Mouse (Mus musculus) CH12.LX (cell line): ENCODE data around the gene Cog3. TPM values are rescaled to one million over a fixed set of nuclear protein-coding genes. Genes with fewer than 3 reads are reported as not detected.
"Not testable (repeated sequence)": the region's sequence is repeated elsewhere in the genome, so short reads cannot be mapped to it uniquely, and the experiment has no call there.

Source experiments
- DNase-seq: peaks from one replicate; pipeline ENCODE4 v3.0.0-alpha.2; 2013; ENCODE audit errors: extremely low read depth
- H3K27ac ChIP-seq: 2 replicates; pipeline ENCODE4 v1.5.1; 2012; ENCODE audit warnings: low read depth, mild to moderate bottlenecking, control low read depth, moderate library complexity; ENCODE audit not compliant: insufficient read depth
- H3K27me3 ChIP-seq: replicated peaks from 2 replicates; pipeline ENCODE3; 2012; ENCODE audit warnings: inconsistent platforms
- H3K36me3 ChIP-seq, 2 experiments: replicated peaks in 1 of 2; 2 replicates each; pipeline versions ENCODE3 to v1.6.1; 2012; ENCODE audit warnings: inconsistent platforms in 1 of 2, low read length in 1 of 2, mild to moderate bottlenecking in 1 of 2, mixed read lengths in 1 of 2, moderate library complexity in 1 of 2; ENCODE audit not compliant: control insufficient read depth in 1 of 2, insufficient read depth in 1 of 2
- H3K4me1 ChIP-seq, 2 experiments: 2 replicates each; pipeline ENCODE4 v1.6.1; 2012; ENCODE audit warnings: inconsistent platforms in 1 of 2, moderate library complexity in 1 of 2; ENCODE audit not compliant: insufficient read depth in 2 of 2, control insufficient read depth in 1 of 2
- H3K4me2 ChIP-seq: 2 replicates; pipeline ENCODE4 v1.6.1; 2012; ENCODE audit warnings: low read depth, mild to moderate bottlenecking, control low read depth; ENCODE audit not compliant: poor library complexity, insufficient read depth, severe bottlenecking
- H3K4me3 ChIP-seq, 3 experiments: fragments of 150-350 bp in 1 of 3; sonication (generic) in 1 of 3; replicated peaks in 1 of 3; 2 replicates each; pipeline versions ENCODE3 to v1.5.1; 2011 to 2012; ENCODE audit warnings: low read depth in 2 of 3, low read length in 2 of 3, mild to moderate bottlenecking in 2 of 3, moderate library complexity in 2 of 3, control low read depth in 1 of 3, improper control_type of control experiment in 1 of 3, inconsistent platforms in 1 of 3, mixed read lengths in 1 of 3; ENCODE audit not compliant: poor library complexity in 1 of 3
- H3K79me2 ChIP-seq: replicated peaks from 2 replicates; pipeline ENCODE4 v1.6.1; 2012; ENCODE audit warnings: mild to moderate bottlenecking, moderate library complexity; ENCODE audit not compliant: control insufficient read depth, poor library complexity, insufficient read depth, severe bottlenecking; ENCODE audit errors: extremely low read depth
- H3K9ac ChIP-seq: 2 replicates; pipeline ENCODE4 v1.6.1; 2012; ENCODE audit warnings: low read depth, mild to moderate bottlenecking, control low read depth, moderate library complexity; ENCODE audit not compliant: insufficient read depth
- H3K9me3 ChIP-seq: replicated peaks from 2 replicates; pipeline ENCODE3; 2012; ENCODE audit warnings: low read length, inconsistent platforms, mixed read lengths
- BHLHE40 ChIP-seq: IDR thresholded peaks from 2 replicates; pipeline ENCODE4 v1.6.1; 2011; ENCODE audit warnings: mild to moderate bottlenecking, low read depth, low read length, improper control_type of control experiment
- CTCF ChIP-seq, 2 experiments: IDR thresholded peaks in 1 of 2; conservative IDR thresholded peaks in 1 of 2; 2 replicates each; pipeline ENCODE4 v1.5.1; 2011 to 2012; ENCODE audit warnings: low read depth in 2 of 2, low read length in 2 of 2, improper control_type of control experiment in 1 of 2, inconsistent platforms in 1 of 2, mild to moderate bottlenecking in 1 of 2, moderate library complexity in 1 of 2
- E2F4 ChIP-seq: IDR thresholded peaks from 2 replicates; pipeline ENCODE4 v1.6.1; 2011; ENCODE audit warnings: low read depth, low read length, improper control_type of control experiment; ENCODE audit not compliant: insufficient replicate concordance
- ETS1 ChIP-seq: conservative IDR thresholded peaks from 2 replicates; pipeline ENCODE4 v1.6.1; 2012; ENCODE audit warnings: low read depth, mild to moderate bottlenecking, inconsistent platforms, low read length, improper control_type of control experiment, moderate library complexity
- GABPA ChIP-seq: IDR thresholded peaks from 2 replicates; pipeline ENCODE4 v1.6.1; 2012; ENCODE audit warnings: low read depth, low read length, improper control_type of control experiment, inconsistent platforms; ENCODE audit not compliant: insufficient replicate concordance
- HCFC1 ChIP-seq: IDR thresholded peaks from 2 replicates; pipeline ENCODE4 v1.6.1; 2012; ENCODE audit warnings: low read depth, mild to moderate bottlenecking, inconsistent platforms, low read length, improper control_type of control experiment
- IRF4 ChIP-seq: IDR thresholded peaks from 2 replicates; pipeline ENCODE4 v1.6.1; 2014; ENCODE audit warnings: low read depth, mild to moderate bottlenecking, inconsistent platforms, low read length, improper control_type of control experiment
- JUND ChIP-seq: conservative IDR thresholded peaks from 2 replicates; pipeline ENCODE4 v1.6.1; 2011; ENCODE audit warnings: low read depth, low read length, improper control_type of control experiment
- MAFK ChIP-seq: IDR thresholded peaks from 2 replicates; pipeline ENCODE4 v1.6.1; 2011; ENCODE audit warnings: low read length, improper control_type of control experiment; ENCODE audit not compliant: insufficient replicate concordance
- MAX ChIP-seq: IDR thresholded peaks from 2 replicates; pipeline ENCODE4 v1.6.1; 2011; ENCODE audit warnings: low read length, improper control_type of control experiment
- MAZ ChIP-seq: IDR thresholded peaks from 2 replicates; pipeline ENCODE4 v1.6.1; 2012; ENCODE audit warnings: low read depth, mild to moderate bottlenecking, inconsistent platforms, low read length, improper control_type of control experiment, moderate library complexity
- MEF2A ChIP-seq: IDR thresholded peaks from 2 replicates; pipeline ENCODE4 v1.6.1; 2014; ENCODE audit warnings: low read depth, mild to moderate bottlenecking, inconsistent platforms, low read length, improper control_type of control experiment, borderline replicate concordance
- MXI1 ChIP-seq: IDR thresholded peaks from 2 replicates; pipeline ENCODE4 v1.6.1; 2011; ENCODE audit warnings: mild to moderate bottlenecking, low read depth, low read length, improper control_type of control experiment
- NRF1 ChIP-seq: IDR thresholded peaks from 2 replicates; pipeline ENCODE4 v1.6.1; 2014; ENCODE audit warnings: low read depth, mild to moderate bottlenecking, inconsistent platforms, low read length, improper control_type of control experiment, moderate library complexity
- POLR2A ChIP-seq: IDR thresholded peaks from 2 replicates; pipeline ENCODE4 v1.6.1; 2011; ENCODE audit warnings: low read depth, mild to moderate bottlenecking, improper control_type of control experiment, low read length
- SIN3A ChIP-seq: IDR thresholded peaks from 2 replicates; pipeline ENCODE4 v1.6.1; 2012; ENCODE audit warnings: low read length, improper control_type of control experiment, inconsistent platforms
- TBP ChIP-seq: conservative IDR thresholded peaks from 2 replicates; pipeline ENCODE4 v1.6.1; 2011; ENCODE audit warnings: low read depth, low read length, improper control_type of control experiment
- TCF12 ChIP-seq: IDR thresholded peaks from 2 replicates; pipeline ENCODE4 v1.6.1; 2014; ENCODE audit warnings: low read depth, mild to moderate bottlenecking, inconsistent platforms, low read length, improper control_type of control experiment
- UBTF ChIP-seq: IDR thresholded peaks from 2 replicates; pipeline ENCODE4 v1.6.1; 2012; ENCODE audit warnings: low read depth, mild to moderate bottlenecking, inconsistent platforms, low read length, improper control_type of control experiment, moderate library complexity
- USF1 ChIP-seq: IDR thresholded peaks from 2 replicates; pipeline ENCODE4 v1.6.1; 2014; ENCODE audit warnings: low read depth, mild to moderate bottlenecking, inconsistent platforms, low read length, improper control_type of control experiment
- USF2 ChIP-seq: conservative IDR thresholded peaks from 2 replicates; pipeline ENCODE4 v1.6.1; 2011; ENCODE audit warnings: low read depth, low read length, improper control_type of control experiment
- ZC3H11A ChIP-seq: IDR thresholded peaks from 2 replicates; pipeline ENCODE4 v1.6.1; 2012; ENCODE audit warnings: low read depth, mild to moderate bottlenecking, inconsistent platforms, low read length, improper control_type of control experiment
- ZMIZ1 ChIP-seq: IDR thresholded peaks from 2 replicates; pipeline ENCODE4 v1.6.1; 2012; ENCODE audit warnings: low read depth, mild to moderate bottlenecking, inconsistent platforms, low read length, improper control_type of control experiment
- dilution Hi-C: fragments of 300-500 bp; cut with MboI; formaldehyde crosslinking; loops from 2 replicates; pipeline ENCODE4 v1.14.3; 2020; ENCODE audit warnings: low sequenced_read_pairs; ENCODE audit not compliant: extremely low pct_unique_long_range_greater_than_20kb, extremely low pct_ligation_motif_present
- in situ Hi-C: fragments of 300-500 bp; cut with MboI; formaldehyde crosslinking; loops from 3 replicates; pipeline ENCODE4 v1.14.3; 2019; ENCODE audit warnings: low sequenced_read_pairs, low pct_ligation_motif_present, low pct_unique_long_range_greater_than_20kb, mixed read lengths
- polyA plus RNA-seq: library from polyadenylated mRNA; unstranded; fragments of >175 nt; gene quantifications from 2 replicates; pipeline ENCODE4 v1.2.1, GENCODE M21; 2012; ENCODE audit warnings: low read depth; ENCODE audit not compliant: insufficient read length
- total RNA-seq, 2 experiments: library from RNA; depleted of rRNA; stranded (reverse); fragments of 300-350 nt in 1 of 2; fragments of >200 nt in 1 of 2; gene quantifications; 2 replicates each; pipeline ENCODE4 v1.2.3; 2012 to 2014

Gene Cog3
- total and polyA plus RNA-seq, 3 experiments = 13.6 to 21.0 (median 15.3) TPM

DNA sequence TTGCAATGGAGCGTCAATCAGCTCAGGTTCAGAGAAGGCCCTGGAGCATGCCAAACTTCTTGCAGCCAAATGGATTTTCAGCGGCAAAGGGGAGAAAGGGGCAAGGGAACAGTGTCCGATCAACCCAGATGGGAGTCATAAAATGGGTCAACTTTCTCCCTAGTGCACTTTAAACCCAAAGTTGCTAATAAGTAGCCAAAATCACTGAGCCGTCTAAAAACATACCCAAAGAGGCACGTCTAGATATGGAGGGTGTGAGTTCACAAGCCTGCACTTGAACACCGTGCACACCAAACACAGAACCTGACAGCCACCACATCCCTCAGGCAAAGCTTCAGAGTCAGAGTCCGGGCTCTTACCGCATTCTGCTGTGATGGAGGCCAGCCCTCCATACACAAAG is 22.3 kb upstream of the Cog3 start:
- H3K27me3 ChIP-seq = no peaks in the 10 kb centered on the region
- H3K4me2 ChIP-seq = no peak overlapping the region
- H3K4me3 ChIP-seq = no peak overlapping the region
- H3K4me1 ChIP-seq = peaks cover 0 to 5% of the 10 kb centered on the region in 2 experiments; a peak in 1 of 4 replicates
- no peaks in the 10 kb centered on the region for H3K9me3 ChIP-seq
- in situ Hi-C loops = no loop called here
- no peak for TF ChIP-seq JUND
- no peak for TF ChIP-seq TCF12
- TF ChIP-seq POLR2A = no peak
- no peak for TF ChIP-seq TBP
- no peak for TF ChIP-seq MEF2A
- TF ChIP-seq ZMIZ1 = no peak
- no peak for TF ChIP-seq NRF1
- TF ChIP-seq MAX = no peak
- TF ChIP-seq MAZ = no peak
- dilution Hi-C loops = no loop called here
- H3K27ac ChIP-seq = no peak overlapping the region
- DNase-seq = no peak
- no peaks in the 10 kb centered on the region for H3K79me2 ChIP-seq
- peaks cover 22 to 77% of the 10 kb centered on the region in 2 experiments for H3K36me3 ChIP-seq
- H3K9ac ChIP-seq = no peak overlapping the region

DNA sequence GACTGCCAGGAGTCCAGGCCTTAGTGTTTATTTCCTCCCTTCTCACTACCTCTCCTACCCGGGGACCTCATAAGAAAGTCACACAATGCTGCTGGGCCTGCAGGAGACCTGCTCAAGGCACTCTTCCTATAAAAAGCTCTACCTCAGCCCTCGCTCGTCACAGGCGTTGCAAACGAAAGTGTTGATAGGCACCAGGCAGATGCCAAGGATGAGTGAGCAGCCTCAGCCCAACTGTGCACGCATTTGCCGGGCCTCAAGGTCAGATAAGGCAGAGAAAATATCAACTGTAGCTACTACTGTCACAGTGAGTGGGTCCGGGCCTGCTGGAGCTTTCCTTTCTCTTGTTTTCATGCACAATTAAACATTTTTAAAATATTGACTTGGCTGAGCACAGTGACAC is 19.1 kb upstream of the Cog3 start:
- dilution Hi-C loops (no loop called here), in situ Hi-C loops (no loop called here)
- Histone ChIP-seq H3K4me2 (no peak overlapping the region), H3K36me3 (peaks cover 29 to 89% of the 10 kb centered on the region in 2 experiments), H3K9ac (no peak overlapping the region), H3K4me1 (peaks cover 0 to 5% of the 10 kb centered on the region in 2 experiments; a peak in 1 of 4 replicates), H3K27ac (no peak overlapping the region), H3K27me3 (no peaks in the 10 kb centered on the region), H3K9me3 (no peaks in the 10 kb centered on the region), H3K79me2 (no peaks in the 10 kb centered on the region), H3K4me3 (no peak overlapping the region)
- no peak for TF ChIP-seq POLR2A
- no peak for TF ChIP-seq ZC3H11A
- no peak for TF ChIP-seq USF2
- no peak for TF ChIP-seq MAX
- no peak for TF ChIP-seq USF1
- no peak for TF ChIP-seq GABPA
- no peak for TF ChIP-seq JUND
- TF ChIP-seq ZMIZ1 = no peak
- no peak for TF ChIP-seq SIN3A
- TF ChIP-seq MAFK = no peak
- TF ChIP-seq HCFC1 = no peak
- no peak for TF ChIP-seq IRF4
- no peak for TF ChIP-seq UBTF
- TF ChIP-seq CTCF (conservative IDR thresholded peaks at IDR 0.05 in 1 of 2, IDR thresholded peaks at IDR 0.05 in 1 of 2; ENCODE audit: low read depth in 2 of 2, low read length in 2 of 2) = no peak
- TF ChIP-seq MXI1 = no peak
- no peak for TF ChIP-seq BHLHE40
- TF ChIP-seq ETS1 = no peak
- TF ChIP-seq E2F4 = no peak
- DNase-seq = no peak

DNA sequence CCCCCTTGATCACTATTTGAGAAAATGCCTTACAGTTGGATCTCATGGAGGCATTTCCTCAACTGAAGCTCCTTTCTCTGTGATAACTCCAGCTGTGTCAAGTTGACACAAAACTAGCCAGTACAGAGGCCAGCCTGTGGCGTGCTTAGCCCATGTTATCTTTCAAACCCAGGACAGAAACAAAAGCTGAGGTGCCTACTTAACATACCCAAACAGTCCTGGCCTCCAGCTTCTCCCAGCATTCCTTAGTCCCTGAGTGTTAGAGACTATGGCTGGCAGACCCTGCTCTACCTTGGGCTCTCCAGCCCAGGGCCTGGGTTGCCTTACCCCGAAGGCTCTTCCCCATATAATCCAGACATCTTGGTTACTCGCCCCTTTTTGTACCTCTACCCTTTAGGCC is 18.1 kb upstream of the Cog3 start:
- H3K27me3 ChIP-seq, dilution Hi-C loops, H3K9me3 ChIP-seq, H3K9ac ChIP-seq, H3K4me2 ChIP-seq, DNase-seq, H3K79me2 ChIP-seq, in situ Hi-C loops, H3K4me3 ChIP-seq, H3K27ac ChIP-seq, H3K4me1 ChIP-seq: not testable (repeated sequence)
- peaks cover 29 to 90% of the 10 kb centered on the region in 2 experiments for H3K36me3 ChIP-seq
